29 mouse cellular contexts compared by ENCODE assay signal in the genomic region with DNA sequence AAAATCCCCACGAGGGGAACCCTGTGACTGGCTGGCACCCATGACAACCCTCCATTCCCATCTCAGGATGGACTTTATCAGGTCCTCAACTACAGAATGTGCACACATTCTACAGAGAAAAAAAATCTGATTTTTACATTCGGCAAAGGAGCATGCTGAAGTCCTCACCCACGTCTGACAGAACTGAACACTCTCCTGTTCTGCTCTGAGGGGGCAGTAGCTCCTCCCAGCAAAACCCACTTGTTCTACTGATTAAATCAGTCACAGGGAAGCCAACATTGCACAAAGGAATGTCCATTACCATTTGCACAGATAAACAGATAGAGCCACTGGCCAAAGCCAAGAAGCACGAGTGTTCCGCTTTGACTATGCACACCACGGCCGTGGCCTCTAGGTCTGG. TPM values are rescaled to one million over a fixed set of nuclear protein-coding genes. Genes with fewer than 3 reads are reported as not detected.
DNase-seq lines count a peak whose midpoint lies in the region; ATAC-seq and TF ChIP-seq lines count a peak whose summit lies in the region.
"Had no signal": no experiment of that assay in that cellular context is flagged by ENCODE, and none has a peak within 500 bp of the region (broad histone marks: within the 10 kb centered on the region; RNA-seq: fewer than 3 reads in every experiment).

No protein-coding gene starts in this region.

- no peak for ATAC-seq in heart, embryonic 13.5 days (ENCODE audit: extremely low read depth, insufficient number of reproducible peaks, low FRiP score, low TSS enrichment)
- ATAC-seq in intestine, postnatal 0 days: no peak
- ATAC-seq in intestine, embryonic 16.5 days: no peak
- ATAC-seq: forebrain, postnatal 0 days; hindbrain, embryonic 16.5 days; midbrain, embryonic 15.5 days had no signal

- H3K27ac ChIP-seq in heart, embryonic 13.5 days (replicated peaks): peak overlapping the region; percentile 58; the same call in 1 of the 2 replicates
- peak overlapping the region; percentile 24; the same call in 1 of the 2 replicates for H3K27ac ChIP-seq in intestine, postnatal 0 days (ENCODE audit: low read depth, low read length)
- no peak overlapping the region for H3K27ac ChIP-seq in intestine, embryonic 16.5 days (ENCODE audit: low read length)
- H3K27ac ChIP-seq: embryonic facial prominence, embryonic 10.5 days; embryonic facial prominence, embryonic 15.5 days; forebrain, embryonic 12.5 days; gastrocnemius, adult 2 months; limb, embryonic 13.5 days; lung, embryonic 15.5 days; midbrain, embryonic 10.5 days; midbrain, embryonic 15.5 days; neural tube, embryonic 15.5 days had no signal

- DNase-seq in heart, adult 18-20 months: no peak
- peak; percentile 26 to 49 for DNase-seq in left cerebral cortex, postnatal 14 days (ENCODE audit: low spot score in 2 of 2)
- no peak for DNase-seq in left cerebral cortex, postnatal 36 days (ENCODE audit: low spot score in 2 of 2)
- DNase-seq in adipocyte (ENCODE audit: low spot score): no peak
- DNase-seq: adrenal gland, adult 2 months; adrenal gland, postnatal 36 days; B cell, adult 2 months; cerebellum, adult 2 months; cerebellum, postnatal 14 days; forebrain, postnatal 0 days; gastrocnemius, adult 2 months; gastrocnemius, postnatal 36 days; kidney, adult 8-10 months; kidney, postnatal 14 days; thymus, adult 2 months; thymus, postnatal 36 days had no signal

- H3K4me2 ChIP-seq in heart, embryonic 13.5 days: no peak overlapping the region
- no peak overlapping the region for H3K4me2 ChIP-seq in intestine, postnatal 0 days (replicated peaks; ENCODE audit: low read depth)
- H3K4me2 ChIP-seq in intestine, embryonic 16.5 days (ENCODE audit: low read depth, low read length): no peak overlapping the region
- H3K4me2 ChIP-seq: embryonic facial prominence, embryonic 15.5 days; forebrain, embryonic 12.5 days; limb, embryonic 13.5 days; liver, embryonic 11.5 days; lung, embryonic 15.5 days; midbrain, embryonic 15.5 days; neural tube, embryonic 15.5 days had no signal

- 0 out of 2 replicates have a peak, but pooled peaks cover 5% of the 10 kb centered on the region for H3K36me3 ChIP-seq in heart, embryonic 13.5 days
- H3K36me3 ChIP-seq in intestine, postnatal 0 days (ENCODE audit: control insufficient read depth, insufficient read depth): no peaks in the 10 kb centered on the region
- no peaks in the 10 kb centered on the region for H3K36me3 ChIP-seq in intestine, embryonic 16.5 days (ENCODE audit: control insufficient read depth, insufficient read depth, low read length)
- H3K36me3 ChIP-seq: embryonic facial prominence, embryonic 15.5 days; forebrain, embryonic 12.5 days; limb, embryonic 13.5 days; lung, embryonic 15.5 days; midbrain, embryonic 15.5 days; neural tube, embryonic 15.5 days had no signal

- no peak overlapping the region for H3K4me3 ChIP-seq in heart, embryonic 13.5 days
- no peak overlapping the region for H3K4me3 ChIP-seq in intestine, postnatal 0 days (ENCODE audit: low read depth, low read length)
- H3K4me3 ChIP-seq in intestine, embryonic 16.5 days (ENCODE audit: low read length): no peak overlapping the region
- H3K4me3 ChIP-seq: embryonic facial prominence, embryonic 10.5 days; embryonic facial prominence, embryonic 15.5 days; forebrain, embryonic 12.5 days; gastrocnemius, adult 2 months; limb, embryonic 13.5 days; lung, embryonic 15.5 days; midbrain, embryonic 10.5 days; midbrain, embryonic 15.5 days; neural tube, embryonic 15.5 days had no signal

- H3K4me1 ChIP-seq in heart, embryonic 13.5 days: peaks cover 69% of the 10 kb centered on the region
- H3K4me1 ChIP-seq in intestine, postnatal 0 days (replicated peaks; ENCODE audit: control insufficient read depth, insufficient read depth, low read length): no peaks in the 10 kb centered on the region; the same call in 1 of the 2 replicates
- peaks cover 12% of the 10 kb centered on the region for H3K4me1 ChIP-seq in intestine, embryonic 16.5 days (ENCODE audit: control insufficient read depth, insufficient read depth, low read length)
- H3K4me1 ChIP-seq: embryonic facial prominence, embryonic 15.5 days; limb, embryonic 13.5 days; midbrain, embryonic 15.5 days; neural tube, embryonic 15.5 days had no signal

- H3K9ac ChIP-seq in heart, embryonic 13.5 days: peak overlapping the region; percentile 34; the same call in 1 of the 2 replicates
- H3K9ac ChIP-seq in intestine, postnatal 0 days (ENCODE audit: low read depth, low read length): no peak overlapping the region
- no peak overlapping the region for H3K9ac ChIP-seq in intestine, embryonic 16.5 days (ENCODE audit: low read depth, low read length)
- H3K9ac ChIP-seq: embryonic facial prominence, embryonic 15.5 days; forebrain, embryonic 12.5 days; forebrain, postnatal 0 days; limb, embryonic 13.5 days; lung, embryonic 15.5 days; midbrain, embryonic 15.5 days; neural tube, embryonic 15.5 days had no signal

- no peaks in the 10 kb centered on the region for H3K9me3 ChIP-seq in heart, embryonic 13.5 days
- no peaks in the 10 kb centered on the region for H3K9me3 ChIP-seq in intestine, postnatal 0 days (ENCODE audit: control insufficient read depth)
- H3K9me3 ChIP-seq in intestine, embryonic 16.5 days (ENCODE audit: control insufficient read depth, low read length): no peaks in the 10 kb centered on the region
- H3K9me3 ChIP-seq: embryonic facial prominence, embryonic 10.5 days; embryonic facial prominence, embryonic 15.5 days; forebrain, embryonic 12.5 days; limb, embryonic 13.5 days; lung, embryonic 15.5 days; midbrain, embryonic 15.5 days; neural tube, embryonic 15.5 days had no signal

- 62% methylated on average over 7 of the region's 7 CpGs for WGBS in heart, embryonic 13.5 days
- WGBS in intestine, postnatal 0 days: 76% methylated on average over 7 of the region's 7 CpGs
- WGBS in intestine, embryonic 16.5 days: 71% methylated on average over 7 of the region's 7 CpGs

- TF ChIP-seq CTCF in intestine, postnatal 0 days (IDR thresholded peaks at IDR 0.05; ENCODE audit: low read depth): no peak

- intact Hi-C loops in left cerebral cortex, postnatal 14 days (cut with DNase I): no loop called here
- intact Hi-C loops in left cerebral cortex, postnatal 36 days (cut with DNase I): loop anchor here (5.0 kb wide), 2 partner anchors 52 to 53 kb away; partner anchors contain the start of gene Stk39

- no peaks in the 10 kb centered on the region for H3K27me3 ChIP-seq in heart, embryonic 13.5 days (replicated peaks)
- H3K27me3 ChIP-seq in intestine, postnatal 0 days (replicated peaks; ENCODE audit: control insufficient read depth, insufficient read depth, low read length): no peaks in the 10 kb centered on the region
- no peaks in the 10 kb centered on the region for H3K27me3 ChIP-seq in intestine, embryonic 16.5 days (replicated peaks; ENCODE audit: control insufficient read depth, insufficient read depth, low read length)
- H3K27me3 ChIP-seq: embryonic facial prominence, embryonic 15.5 days; forebrain, embryonic 12.5 days; limb, embryonic 13.5 days; lung, embryonic 15.5 days; midbrain, embryonic 15.5 days; neural tube, embryonic 15.5 days had no signal

RNA-seq across cellular contexts. Expression of gene Stk39, which starts 52.3 kb away (rescaled TPM):
- polyA plus RNA-seq in heart, embryonic 13.5 days (2015; fragmentation: Nextera tagmentation; extraction: Ambion mirVana): 49.6 and 51.5 TPM in 2 replicates
- total RNA-seq in heart, adult 18-20 months (2021): 10 to 100 TPM; 88.1 to 97.1 TPM
- polyA plus RNA-seq in intestine, postnatal 0 days (2015; fragmentation: Nextera tagmentation; extraction: Ambion mirVana): 10.1 and 16.6 TPM in 2 replicates
- 4.5 and 5.9 TPM in 2 replicates for polyA plus RNA-seq in intestine, embryonic 16.5 days (2015; fragmentation: Nextera tagmentation; extraction: Ambion mirVana)
- 10 to 100 TPM; 53.8 to 57.0 TPM for total RNA-seq in left cerebral cortex, postnatal 14 days (2021)
- 10 to 100 TPM; 77.5 to 80.1 TPM for total RNA-seq in left cerebral cortex, postnatal 36 days (2021)

Comparison
In these comparisons a context has a peak if more than half of its experiments do, and no peak if none do; other contexts are left out.
1. DNase-seq: peak in left cerebral cortex, postnatal 14 days (2 of 2); none in heart, adult 18-20 months (0 of 2), left cerebral cortex, postnatal 36 days (0 of 2) and adipocyte (single experiment).